Mouse (Mus musculus) neural tube, embryonic 13.5 days (tissue): ENCODE data around the gene Lrrc4b. TPM values are rescaled to one million over a fixed set of nuclear protein-coding genes. Genes with fewer than 3 reads are reported as not detected.

ENCODE experiments used
- ATAC-seq: fragments of 200-750 bp; cut with Nextera tagmentation; 2 replicates; pipeline ENCODE4 v1.8.0; 2017; ENCODE audit warnings: low read depth, mild to moderate bottlenecking, moderate TSS enrichment, moderate library complexity
- H3K27ac ChIP-seq: fragments of 300-500 bp; sonication (generic); replicated peaks from 2 replicates; pipeline ENCODE4 v1.5.1; 2015; ENCODE audit warnings: moderate library complexity, mild to moderate bottlenecking, inconsistent platforms
- H3K27me3 ChIP-seq: fragments of 300-500 bp; sonication (generic); 2 replicates; pipeline ENCODE4 v1.6.1; 2015; ENCODE audit warnings: mild to moderate bottlenecking, inconsistent platforms
- H3K36me3 ChIP-seq: fragments of 300-500 bp; sonication (generic); 2 replicates; pipeline ENCODE4 v1.6.1; 2015; ENCODE audit warnings: mild to moderate bottlenecking, inconsistent platforms
- H3K4me1 ChIP-seq: fragments of 300-500 bp; sonication (generic); replicated peaks from 2 replicates; pipeline ENCODE4 v1.6.1; 2015; ENCODE audit warnings: inconsistent platforms
- H3K4me2 ChIP-seq: fragments of 300-500 bp; sonication (generic); 2 replicates; pipeline ENCODE4 v1.6.1; 2015; ENCODE audit warnings: inconsistent platforms, mild to moderate bottlenecking, moderate library complexity
- H3K4me3 ChIP-seq: fragments of 300-500 bp; sonication (generic); 2 replicates; pipeline ENCODE4 v1.5.1; 2015; ENCODE audit warnings: mild to moderate bottlenecking, inconsistent platforms
- H3K9ac ChIP-seq: fragments of 300-500 bp; sonication (generic); 2 replicates; pipeline ENCODE4 v1.6.1; 2015; ENCODE audit warnings: moderate library complexity, mild to moderate bottlenecking, inconsistent platforms
- H3K9me3 ChIP-seq: fragments of 300-500 bp; sonication (generic); 2 replicates; pipeline ENCODE4 v1.6.1; 2016; ENCODE audit warnings: inconsistent platforms
- whole genome bisulfite sequencing: fragments of 180-500 bp; shearing (Covaris S2); methylation state at CpG from one replicate; pipeline ENCODE4 v1.1.7; 2015; 5-methylcytosine and 5-hydroxymethylcytosine counted together
- polyA plus RNA-seq: library from polyadenylated mRNA; unstranded; fragments of >200 nt; fragmentation: Nextera tagmentation; extraction: Ambion mirVana; gene quantifications from 2 replicates; pipeline ENCODE4 v1.2.1, GENCODE M21; 2015

Gene Lrrc4b
- polyA plus RNA-seq, 1 experiment from 2014 or later = 13.3 TPM

GRCm38 (mm10) chr7:44482836-44483435 is 54.1 kb downstream of the Lrrc4b start:
- no peak for ATAC-seq
- Histone ChIP-seq H3K4me3 (no peak overlapping the region), H3K9me3 (no peaks in the 10 kb centered on the region), H3K27me3 (peaks cover 44% of the 10 kb centered on the region), H3K9ac (no peak overlapping the region), H3K36me3 (0 out of 2 replicates have a peak, but pooled peaks cover 3% of the 10 kb centered on the region), H3K4me1 (peaks cover 10% of the 10 kb centered on the region; the same call in 1 of the 2 replicates), H3K4me2 (no peak overlapping the region), H3K27ac (no peak overlapping the region)
- 75% methylated on average over 3 of the region's 3 CpGs for WGBS

- Histone ChIP-seq H3K27ac (no peak overlapping the region), H3K4me2 (no peak overlapping the region), H3K9ac (no peak overlapping the region), H3K9me3 (no peaks in the 10 kb centered on the region), H3K36me3 (peaks cover 14% of the 10 kb centered on the region), H3K27me3 (peaks cover 33% of the 10 kb centered on the region), H3K4me1 (peaks cover 10% of the 10 kb centered on the region; the same call in 1 of the 2 replicates), H3K4me3 (no peak overlapping the region)
- WGBS = 94% methylated on average over 1 of the region's 1 CpGs
- no peak for ATAC-seq
Measured at GRCm38 (mm10) chr7:44484109-44484508, 55.3 kb downstream of the Lrrc4b start.

- Histone ChIP-seq H3K4me2 (no peak overlapping the region), H3K9ac (no peak overlapping the region), H3K27me3 (peaks cover 26% of the 10 kb centered on the region), H3K4me1 (peaks cover 10% of the 10 kb centered on the region; the same call in 1 of the 2 replicates), H3K36me3 (peaks cover 22% of the 10 kb centered on the region), H3K4me3 (no peak overlapping the region), H3K27ac (no peak overlapping the region; the same call in 1 of the 2 replicates), H3K9me3 (no peaks in the 10 kb centered on the region)
- WGBS = 42% methylated on average over 5 of the region's 5 CpGs
- ATAC-seq = peak; percentile 74
Measured at GRCm38 (mm10) chr7:44484841-44485571, 56.2 kb downstream of the Lrrc4b start.

GRCm38 (mm10) chr7:44485572-44486195 is 56.9 kb downstream of the Lrrc4b start:
- peak; percentile 32; the same call in 1 of the 2 replicates for ATAC-seq
- Histone ChIP-seq H3K27ac (no peak overlapping the region), H3K9me3 (no peaks in the 10 kb centered on the region), H3K4me1 (peaks cover 10% of the 10 kb centered on the region; the same call in 1 of the 2 replicates), H3K36me3 (peaks cover 29% of the 10 kb centered on the region), H3K4me3 (no peak overlapping the region), H3K9ac (no peak overlapping the region), H3K4me2 (no peak overlapping the region), H3K27me3 (peaks cover 19% of the 10 kb centered on the region)
- 73% methylated on average over 7 of the region's 7 CpGs for WGBS

- peak overlapping the region; percentile 53 for H3K9ac ChIP-seq
- H3K4me1 ChIP-seq = peaks cover 10% of the 10 kb centered on the region; the same call in 1 of the 2 replicates
- no peak overlapping the region for H3K4me3 ChIP-seq
- no peak overlapping the region for H3K4me2 ChIP-seq
- WGBS = 66% methylated on average over 13 of the region's 13 CpGs
- ATAC-seq = 0 out of 2 replicates have a peak, but pooled peaks have one; percentile 10
- peaks cover 42% of the 10 kb centered on the region for H3K36me3 ChIP-seq
- H3K9me3 ChIP-seq = no peaks in the 10 kb centered on the region
- peaks cover 8% of the 10 kb centered on the region for H3K27me3 ChIP-seq
- H3K27ac ChIP-seq = peak overlapping the region; percentile 23; the same call in 1 of the 2 replicates
Measured at GRCm38 (mm10) chr7:44486927-44487575, 58.2 kb downstream of the Lrrc4b start.

GRCm38 (mm10) chr7:44487936-44488335 is 59.1 kb downstream of the Lrrc4b start:
- H3K9me3 ChIP-seq = no peaks in the 10 kb centered on the region
- 91% methylated on average over 7 of the region's 7 CpGs for WGBS
- H3K27ac ChIP-seq = no peak overlapping the region
- H3K9ac ChIP-seq = 0 out of 2 replicates have a peak overlapping the region, but pooled peaks have one; percentile 17
- H3K4me2 ChIP-seq = no peak overlapping the region
- H3K4me3 ChIP-seq = no peak overlapping the region
- H3K4me1 ChIP-seq = peaks cover 10% of the 10 kb centered on the region; the same call in 1 of the 2 replicates
- H3K36me3 ChIP-seq = peaks cover 51% of the 10 kb centered on the region
- ATAC-seq = no peak
- H3K27me3 ChIP-seq = no peaks in the 10 kb centered on the region

- Histone ChIP-seq H3K9ac (no peak overlapping the region), H3K36me3 (peaks cover 57% of the 10 kb centered on the region), H3K27ac (no peak overlapping the region), H3K4me2 (no peak overlapping the region), H3K9me3 (no peaks in the 10 kb centered on the region), H3K27me3 (no peaks in the 10 kb centered on the region), H3K4me1 (peaks cover 10% of the 10 kb centered on the region; the same call in 1 of the 2 replicates), H3K4me3 (no peak overlapping the region)
- ATAC-seq = no peak
- WGBS = 93% methylated on average over 8 of the region's 8 CpGs
Measured at GRCm38 (mm10) chr7:44488545-44488944, 59.7 kb downstream of the Lrrc4b start.

- 88% methylated on average over 4 of the region's 4 CpGs for WGBS
- H3K9ac ChIP-seq = no peak overlapping the region
- no peak overlapping the region for H3K4me3 ChIP-seq
- no peak overlapping the region for H3K27ac ChIP-seq
- H3K27me3 ChIP-seq = no peaks in the 10 kb centered on the region
- no peaks in the 10 kb centered on the region for H3K9me3 ChIP-seq
- no peak for ATAC-seq
- H3K4me2 ChIP-seq = no peak overlapping the region
- H3K36me3 ChIP-seq = peaks cover 64% of the 10 kb centered on the region
- H3K4me1 ChIP-seq = peaks cover 26% of the 10 kb centered on the region
Measured at GRCm38 (mm10) chr7:44490281-44490680, 61.5 kb downstream of the Lrrc4b start.

- Histone ChIP-seq H3K27ac (no peak overlapping the region), H3K4me2 (no peak overlapping the region), H3K4me3 (no peak overlapping the region), H3K9ac (no peak overlapping the region), H3K9me3 (no peaks in the 10 kb centered on the region), H3K36me3 (peaks cover 64% of the 10 kb centered on the region), H3K4me1 (peaks cover 32% of the 10 kb centered on the region), H3K27me3 (no peaks in the 10 kb centered on the region)
- ATAC-seq = no peak
- 92% methylated on average over 5 of the region's 5 CpGs for WGBS
Measured at GRCm38 (mm10) chr7:44491391-44491790, 62.6 kb downstream of the Lrrc4b start.

- no peak overlapping the region for H3K4me2 ChIP-seq
- H3K9ac ChIP-seq = peak overlapping the region; percentile 22; the same call in 1 of the 2 replicates
- peaks cover 64% of the 10 kb centered on the region for H3K36me3 ChIP-seq
- no peaks in the 10 kb centered on the region for H3K9me3 ChIP-seq
- H3K27me3 ChIP-seq = no peaks in the 10 kb centered on the region
- no peak overlapping the region for H3K27ac ChIP-seq
- H3K4me3 ChIP-seq = no peak overlapping the region
- WGBS = 91% methylated on average over 21 of the region's 21 CpGs
- no peak for ATAC-seq
- H3K4me1 ChIP-seq = peaks cover 29% of the 10 kb centered on the region
Measured at GRCm38 (mm10) chr7:44492166-44492826, 63.5 kb downstream of the Lrrc4b start.

- Histone ChIP-seq H3K27ac (no peak overlapping the region), H3K9me3 (no peaks in the 10 kb centered on the region), H3K27me3 (no peaks in the 10 kb centered on the region), H3K4me1 (peaks cover 32% of the 10 kb centered on the region), H3K36me3 (peaks cover 45% of the 10 kb centered on the region), H3K9ac (peak overlapping the region; percentile 27; the same call in 1 of the 2 replicates), H3K4me2 (peak overlapping the region; percentile 85; the same call in 1 of the 2 replicates), H3K4me3 (peak overlapping the region; percentile 86; the same call in 1 of the 2 replicates)
- WGBS = 95% methylated on average over 12 of the region's 12 CpGs
- ATAC-seq = no peak
Measured at GRCm38 (mm10) chr7:44494681-44495080, 65.9 kb downstream of the Lrrc4b start.
